In genomic region chr19:3324931-3325711, GRCm38 (mm10) we compare ENCODE assay signal across 8 mouse cellular contexts. TPM values are rescaled to one million over a fixed set of nuclear protein-coding genes. Genes with fewer than 3 reads are reported as not detected.
A peak's percentile ranks its signal among the peaks of the same experiment; 100 is the strongest.
DNase-seq lines count a peak whose midpoint lies in the region; ATAC-seq and TF ChIP-seq lines count a peak whose summit lies in the region.

No protein-coding gene starts in this region.

- TF ChIP-seq POLR2A in bone marrow, adult 2 months (IDR thresholded peaks at IDR 0.05; ENCODE audit: borderline replicate concordance, control insufficient read depth, low read depth, low read length) = peak; percentile 58; the same call in 1 of the 2 replicates
- TF ChIP-seq POLR2A in embryonic fibroblast, embryonic 13.5 days (IDR thresholded peaks at IDR 0.05; ENCODE audit: low read depth, low read length) = peak; percentile 60

- peak; percentile 88 for DNase-seq in liver, embryonic 13.5 days
- DNase-seq in natural killer cell, adult 2 months (ENCODE audit: low spot score in 2 of 2) = peak; percentile 86 to 90

- peak overlapping the region; percentile 77 for H3K9ac ChIP-seq in heart, embryonic 11.5 days (ENCODE audit: low read depth, low read length)
- H3K9ac ChIP-seq in kidney, embryonic 16.5 days (replicated peaks; ENCODE audit: low read length) = peak overlapping the region; percentile 71
- peak overlapping the region; percentile 78 for H3K9ac ChIP-seq in liver, embryonic 13.5 days
- H3K9ac ChIP-seq in stomach, embryonic 15.5 days = peak overlapping the region; percentile 33; the same call in 1 of the 2 replicates

- no peaks in the 10 kb centered on the region for H3K36me3 ChIP-seq in C2C12 (ENCODE audit: control insufficient read depth, insufficient read depth)
- H3K36me3 ChIP-seq in heart, embryonic 11.5 days (ENCODE audit: control insufficient read depth, insufficient read depth, low read length) = no peaks in the 10 kb centered on the region
- H3K36me3 ChIP-seq in kidney, embryonic 16.5 days (ENCODE audit: insufficient read depth, low read length) = no peaks in the 10 kb centered on the region
- H3K36me3 ChIP-seq in liver, embryonic 13.5 days = no peaks in the 10 kb centered on the region
- H3K36me3 ChIP-seq in stomach, embryonic 15.5 days = no peaks in the 10 kb centered on the region

- peaks cover 49% of the 10 kb centered on the region for H3K79me2 ChIP-seq in C2C12 (ENCODE audit: control insufficient read depth, insufficient read depth)

- no peak for TF ChIP-seq CTCF in C2C12 (IDR thresholded peaks at IDR 0.05; ENCODE audit: control insufficient read depth, insufficient read depth, insufficient read length)
- TF ChIP-seq CTCF in bone marrow, adult 2 months (IDR thresholded peaks at IDR 0.05; ENCODE audit: control insufficient read depth, insufficient read depth, low read length) = no peak
- TF ChIP-seq CTCF in embryonic fibroblast, embryonic 13.5 days (IDR thresholded peaks at IDR 0.05; ENCODE audit: borderline replicate concordance, insufficient read depth, low read length) = no peak

- under 1% methylated on average over 59 of the region's 59 CpGs for WGBS in bone marrow, adult 2 months
- under 1% methylated on average over 59 of the region's 59 CpGs for WGBS in heart, embryonic 11.5 days (ENCODE audit: insufficient replicate concordance)
- under 1% methylated on average over 59 of the region's 59 CpGs for WGBS in kidney, embryonic 16.5 days
- under 1% methylated on average over 59 of the region's 59 CpGs for WGBS in liver, embryonic 13.5 days (ENCODE audit: insufficient replicate concordance)
- WGBS in stomach, embryonic 15.5 days = under 1% methylated on average over 59 of the region's 59 CpGs

- peak overlapping the region; percentile 96 for H3K4me2 ChIP-seq in heart, embryonic 11.5 days
- peak overlapping the region; percentile 96 for H3K4me2 ChIP-seq in kidney, embryonic 16.5 days (replicated peaks; ENCODE audit: low read depth, low read length)
- peak overlapping the region; percentile 99 for H3K4me2 ChIP-seq in liver, embryonic 13.5 days
- H3K4me2 ChIP-seq in stomach, embryonic 15.5 days = peak overlapping the region; percentile 99

- H3K4me1 ChIP-seq in bone marrow, adult 2 months (ENCODE audit: control insufficient read depth, insufficient read depth, low read length) = peaks cover 6% of the 10 kb centered on the region
- H3K4me1 ChIP-seq in embryonic fibroblast, embryonic 13.5 days (ENCODE audit: control insufficient read depth, insufficient read depth, low read length) = peaks cover 3% of the 10 kb centered on the region
- peaks cover 18% of the 10 kb centered on the region for H3K4me1 ChIP-seq in heart, embryonic 11.5 days (ENCODE audit: control insufficient read depth, insufficient read depth, low read length)
- peaks cover 33% of the 10 kb centered on the region for H3K4me1 ChIP-seq in kidney, embryonic 16.5 days (ENCODE audit: insufficient read depth, low read length)
- peaks cover 81% of the 10 kb centered on the region for H3K4me1 ChIP-seq in liver, embryonic 13.5 days (replicated peaks)
- peaks cover 39% of the 10 kb centered on the region for H3K4me1 ChIP-seq in stomach, embryonic 15.5 days

- H3K79me3 ChIP-seq in C2C12 (ENCODE audit: low read depth) = peaks cover 21% of the 10 kb centered on the region

- no peaks in the 10 kb centered on the region for H3K27me3 ChIP-seq in C2C12 (ENCODE audit: control insufficient read depth, insufficient read depth, insufficient read length)
- no peaks in the 10 kb centered on the region for H3K27me3 ChIP-seq in heart, embryonic 11.5 days (ENCODE audit: control insufficient read depth, insufficient read depth, low read length)
- H3K27me3 ChIP-seq in kidney, embryonic 16.5 days (ENCODE audit: insufficient read depth, low read length) = no peaks in the 10 kb centered on the region; the same call in 1 of the 2 replicates
- no peaks in the 10 kb centered on the region for H3K27me3 ChIP-seq in liver, embryonic 13.5 days
- H3K27me3 ChIP-seq in stomach, embryonic 15.5 days (replicated peaks) = no peaks in the 10 kb centered on the region

- ATAC-seq in heart, embryonic 11.5 days (replicated peaks; ENCODE audit: insufficient number of reproducible peaks, low FRiP score, low TSS enrichment) = peak; percentile 75
- ATAC-seq in kidney, embryonic 16.5 days (ENCODE audit: low FRiP score, low TSS enrichment) = peak; percentile 76
- ATAC-seq in liver, embryonic 13.5 days (ENCODE audit: low read depth) = peak; percentile 56
- ATAC-seq in stomach, embryonic 15.5 days (ENCODE audit: insufficient read depth, low FRiP score, low read depth) = peak; percentile 74

- H3K4me3 ChIP-seq in C2C12 (ENCODE audit: insufficient read depth, poor library complexity, severe bottlenecking) = peak overlapping the region; percentile 50
- peak overlapping the region; percentile 91 for H3K4me3 ChIP-seq in bone marrow, adult 2 months (replicated peaks; ENCODE audit: control insufficient read depth, low read depth, low read length)
- peak overlapping the region; percentile 55 for H3K4me3 ChIP-seq in embryonic fibroblast, embryonic 13.5 days (ENCODE audit: insufficient read depth, low read length)
- peak overlapping the region; percentile 68 for H3K4me3 ChIP-seq in heart, embryonic 11.5 days (ENCODE audit: low read depth, low read length)
- H3K4me3 ChIP-seq in kidney, embryonic 16.5 days (ENCODE audit: low read length) = peak overlapping the region; percentile 73
- peak overlapping the region; percentile 70 for H3K4me3 ChIP-seq in liver, embryonic 13.5 days (replicated peaks)
- peak overlapping the region; percentile 67 for H3K4me3 ChIP-seq in stomach, embryonic 15.5 days (replicated peaks)

- H3ac ChIP-seq in C2C12 (ENCODE audit: control insufficient read depth, insufficient read length, low read depth) = peak overlapping the region; percentile 62

- peak overlapping the region; percentile 96 for H3K27ac ChIP-seq in bone marrow, adult 2 months (ENCODE audit: control insufficient read depth, insufficient read depth, low read depth, low read length, poor library complexity)
- peak overlapping the region; percentile 89 for H3K27ac ChIP-seq in embryonic fibroblast, embryonic 13.5 days (ENCODE audit: insufficient read depth, low read length)
- H3K27ac ChIP-seq in heart, embryonic 11.5 days (ENCODE audit: low read depth, low read length) = peak overlapping the region; percentile 90
- peak overlapping the region; percentile 96 for H3K27ac ChIP-seq in kidney, embryonic 16.5 days (ENCODE audit: low read length)
- peak overlapping the region; percentile 90 for H3K27ac ChIP-seq in liver, embryonic 13.5 days
- H3K27ac ChIP-seq in stomach, embryonic 15.5 days = peak overlapping the region; percentile 94

- no peaks in the 10 kb centered on the region for H3K9me3 ChIP-seq in heart, embryonic 11.5 days (replicated peaks; ENCODE audit: control insufficient read depth, low read length)
- no peaks in the 10 kb centered on the region for H3K9me3 ChIP-seq in kidney, embryonic 16.5 days (ENCODE audit: low read length)
- H3K9me3 ChIP-seq in liver, embryonic 13.5 days (replicated peaks) = no peaks in the 10 kb centered on the region
- no peaks in the 10 kb centered on the region for H3K9me3 ChIP-seq in stomach, embryonic 15.5 days

TF ChIP-seq in C2C12, 6 proteins besides CTCF, POLR2A, EP300 and RAD21:
- TF ChIP-seq USF1 (IDR thresholded peaks at IDR 0.05; ENCODE audit: low read depth) (peak; percentile 97), MAX (IDR thresholded peaks at IDR 0.05) (peak; percentile 52), MYOG (IDR thresholded peaks at IDR 0.05; ENCODE audit: control insufficient read depth, extremely low read depth, insufficient read length) (no peak)

RNA-seq across cellular contexts. Expression of gene Cpt1a, which starts 3.0 kb away (rescaled TPM):
- 56.7 TPM for polyA plus RNA-seq in C2C12 (2012; fragmentation: generic; extraction: Trizol)
- 11.5 and 27.9 TPM in 2 replicates for polyA plus RNA-seq in bone marrow, adult 2 months (2011; ENCODE audit: insufficient read depth, insufficient read length, low replicate concordance, missing spikeins)
- polyA plus RNA-seq in embryonic fibroblast, embryonic 13.5 days (2011; ENCODE audit: insufficient read length, low read depth, missing spikeins) = 35.2 and 38.0 TPM in 2 replicates
- 14.3 and 17.2 TPM in 2 replicates for polyA plus RNA-seq in heart, embryonic 11.5 days (2014; fragmentation: Nextera tagmentation; extraction: Ambion mirVana)
- 44.5 and 46.4 TPM in 2 replicates for polyA plus RNA-seq in kidney, embryonic 16.5 days (2015; fragmentation: Nextera tagmentation; extraction: Ambion mirVana)
- 6.6 and 7.2 TPM in 2 replicates for polyA plus RNA-seq in liver, embryonic 13.5 days (2015; fragmentation: Nextera tagmentation; extraction: Ambion mirVana)
- polyA plus RNA-seq in stomach, embryonic 15.5 days (2015; fragmentation: Nextera tagmentation; extraction: Ambion mirVana) = 20.8 and 26.1 TPM in 2 replicates

RNA-seq across cellular contexts. Expression of gene Ighmbp2, which starts 42.3 kb away (rescaled TPM):
- 5.3 TPM for polyA plus RNA-seq in C2C12 (2012; fragmentation: generic; extraction: Trizol)
- 1.8 and 5.5 TPM in 2 replicates for polyA plus RNA-seq in bone marrow, adult 2 months (2011; ENCODE audit: insufficient read depth, insufficient read length, low replicate concordance, missing spikeins)
- polyA plus RNA-seq in embryonic fibroblast, embryonic 13.5 days (2011; ENCODE audit: insufficient read length, low read depth, missing spikeins) = 4.7 and 5.7 TPM in 2 replicates
- 4.1 and 4.6 TPM in 2 replicates for polyA plus RNA-seq in heart, embryonic 11.5 days (2014; fragmentation: Nextera tagmentation; extraction: Ambion mirVana)
- 11.2 and 11.6 TPM in 2 replicates for polyA plus RNA-seq in kidney, embryonic 16.5 days (2015; fragmentation: Nextera tagmentation; extraction: Ambion mirVana)
- polyA plus RNA-seq in liver, embryonic 13.5 days (2015; fragmentation: Nextera tagmentation; extraction: Ambion mirVana) = 3.8 TPM in 2 replicates
- 8.3 and 10.0 TPM in 2 replicates for polyA plus RNA-seq in stomach, embryonic 15.5 days (2015; fragmentation: Nextera tagmentation; extraction: Ambion mirVana)

RNA-seq across cellular contexts. Expression of gene Mrpl21, which starts 42.4 kb away (rescaled TPM):
- 86.3 TPM for polyA plus RNA-seq in C2C12 (2012; fragmentation: generic; extraction: Trizol)
- 33.0 and 39.3 TPM in 2 replicates for polyA plus RNA-seq in bone marrow, adult 2 months (2011; ENCODE audit: insufficient read depth, insufficient read length, low replicate concordance, missing spikeins)
- polyA plus RNA-seq in embryonic fibroblast, embryonic 13.5 days (2011; ENCODE audit: insufficient read length, low read depth, missing spikeins) = 47.9 and 54.3 TPM in 2 replicates
- polyA plus RNA-seq in heart, embryonic 11.5 days (2014; fragmentation: Nextera tagmentation; extraction: Ambion mirVana) = 110 and 117 TPM in 2 replicates
- 117 and 125 TPM in 2 replicates for polyA plus RNA-seq in kidney, embryonic 16.5 days (2015; fragmentation: Nextera tagmentation; extraction: Ambion mirVana)
- polyA plus RNA-seq in liver, embryonic 13.5 days (2015; fragmentation: Nextera tagmentation; extraction: Ambion mirVana) = 85.4 and 94.4 TPM in 2 replicates
- polyA plus RNA-seq in stomach, embryonic 15.5 days (2015; fragmentation: Nextera tagmentation; extraction: Ambion mirVana) = 124 and 126 TPM in 2 replicates

Comparison
In these comparisons a context has a peak if more than half of its experiments do, and no peak if none do; other contexts are left out.
1. Peak in every context shown above with its lines: DNase-seq, ATAC-seq, H3K4me3 ChIP-seq and H3K27ac ChIP-seq.